Comparison of ENCODE assay signal across 18 mouse cellular contexts in genomic region chr4:137643459-137643858, GRCm38 (mm10). TPM values are rescaled to one million over a fixed set of nuclear protein-coding genes. Genes with fewer than 3 reads are reported as not detected.
A peak's percentile ranks its signal among the peaks of the same experiment; 100 is the strongest.
DNase-seq lines count a peak whose midpoint lies in the region; ATAC-seq and TF ChIP-seq lines count a peak whose summit lies in the region.
"Had no signal": no experiment of that assay in that cellular context is flagged by ENCODE, and none has a peak within 500 bp of the region (broad histone marks: within the 10 kb centered on the region; RNA-seq: fewer than 3 reads in every experiment).

No protein-coding gene starts in this region.

- no peak for ATAC-seq in kidney, postnatal 0 days (replicated peaks; ENCODE audit: low FRiP score, low read depth)
- peak; percentile 63 for ATAC-seq in G1E (ENCODE audit: extremely low read depth, insufficient number of reproducible peaks, low FRiP score, poor library complexity, severe bottlenecking)
- peak; percentile 79 for ATAC-seq in stomach, postnatal 0 days (ENCODE audit: low FRiP score, low TSS enrichment)
- ATAC-seq: CD4-positive, CD25-positive, alpha-beta regulatory T cell, adult 4 months; forebrain, embryonic 16.5 days; lung, postnatal 0 days; midbrain, embryonic 15.5 days had no signal

- peaks cover 60% of the 10 kb centered on the region for H3K36me3 ChIP-seq in kidney, postnatal 0 days (ENCODE audit: insufficient read depth, low read length)
- peaks cover 96% of the 10 kb centered on the region for H3K36me3 ChIP-seq in G1E (replicated peaks)
- H3K36me3 ChIP-seq in stomach, postnatal 0 days (ENCODE audit: control insufficient read depth, insufficient read depth, low read length), result peaks cover 31% of the 10 kb centered on the region

- WGBS in kidney, postnatal 0 days, result 78% methylated on average over 2 of the region's 2 CpGs
- 72% methylated on average over 2 of the region's 2 CpGs for WGBS in stomach, postnatal 0 days

- H3K27ac ChIP-seq in kidney, postnatal 0 days, result peak overlapping the region; percentile 54
- peak overlapping the region; percentile 75 for H3K27ac ChIP-seq in stomach, postnatal 0 days (replicated peaks)
- H3K27ac ChIP-seq: hindbrain, embryonic 10.5 days; limb, embryonic 12.5 days; liver, embryonic 14.5 days; midbrain, embryonic 15.5 days had no signal

- no peak overlapping the region for H3K4me2 ChIP-seq in kidney, postnatal 0 days (ENCODE audit: low read length)
- H3K4me2 ChIP-seq in stomach, postnatal 0 days (replicated peaks; ENCODE audit: low read depth), result no peak overlapping the region
- H3K4me2 ChIP-seq: kidney, embryonic 15.5 days; limb, embryonic 12.5 days; midbrain, embryonic 15.5 days had no signal

- no peaks in the 10 kb centered on the region for H3K9me3 ChIP-seq in kidney, postnatal 0 days (replicated peaks; ENCODE audit: low read length)
- no peaks in the 10 kb centered on the region for H3K9me3 ChIP-seq in G1E (replicated peaks)
- H3K9me3 ChIP-seq in stomach, postnatal 0 days (ENCODE audit: control insufficient read depth, low read length), result no peaks in the 10 kb centered on the region
- H3K9me3 ChIP-seq: hindbrain, embryonic 10.5 days; kidney, embryonic 15.5 days; limb, embryonic 12.5 days; megakaryocyte, embryonic 14.5 days; midbrain, embryonic 15.5 days had no signal

- no peak overlapping the region for H3K4me3 ChIP-seq in kidney, postnatal 0 days (replicated peaks; ENCODE audit: low read depth, low read length)
- H3K4me3 ChIP-seq in G1E (ENCODE audit: low read depth, low read length), result no peak overlapping the region
- no peak overlapping the region for H3K4me3 ChIP-seq in stomach, postnatal 0 days (ENCODE audit: low read depth, low read length)
- H3K4me3 ChIP-seq: hindbrain, embryonic 10.5 days; kidney, embryonic 15.5 days; limb, embryonic 12.5 days; megakaryocyte, embryonic 14.5 days; midbrain, embryonic 15.5 days had no signal

- H3K4me1 ChIP-seq in kidney, postnatal 0 days (replicated peaks; ENCODE audit: insufficient read depth, low read length), result no peaks in the 10 kb centered on the region
- peaks cover 19% of the 10 kb centered on the region for H3K4me1 ChIP-seq in G1E (ENCODE audit: insufficient read depth, low read depth, low read length)
- no peaks in the 10 kb centered on the region for H3K4me1 ChIP-seq in stomach, postnatal 0 days (replicated peaks; ENCODE audit: control insufficient read depth, insufficient read depth)
- H3K4me1 ChIP-seq: hindbrain, embryonic 10.5 days; limb, embryonic 12.5 days; midbrain, embryonic 15.5 days had no signal

- no peak for TF ChIP-seq EP300 in stomach, postnatal 0 days (optimal IDR thresholded peaks at IDR 0.05)

- no peak for DNase-seq in kidney, postnatal 0 days (ENCODE audit: low spot score)
- no peak for DNase-seq in kidney, adult 8-10 months
- no peak for DNase-seq in G1E (ENCODE audit: low spot score)
- peak; percentile 16 for DNase-seq in c-Kit-positive CD71-positive TER-119-positive erythroid progenitor cells, embryonic 14.5 days (ENCODE audit: low spot score)
- peak; percentile 60 for DNase-seq in stomach, postnatal 0 days (ENCODE audit: low spot score)
- no peak for DNase-seq in spleen, postnatal 10 days (ENCODE audit: low spot score in 2 of 2)
- DNase-seq in heart, postnatal 4 days, result no peak
- DNase-seq: cerebellum, adult 9-10 months; thymus, adult 2 months had no signal

- no peaks in the 10 kb centered on the region for H3K27me3 ChIP-seq in kidney, postnatal 0 days (ENCODE audit: insufficient read depth, low read length)
- no peaks in the 10 kb centered on the region for H3K27me3 ChIP-seq in G1E (ENCODE audit: insufficient read depth, low read length)
- H3K27me3 ChIP-seq in stomach, postnatal 0 days (ENCODE audit: control insufficient read depth, insufficient read depth, low read length), result no peaks in the 10 kb centered on the region
- H3K27me3 ChIP-seq: kidney, embryonic 15.5 days; limb, embryonic 12.5 days; megakaryocyte, embryonic 14.5 days; midbrain, embryonic 15.5 days had no signal

- TF ChIP-seq CTCF in kidney, postnatal 0 days (IDR thresholded peaks at IDR 0.05; ENCODE audit: low read depth), result no peak
- TF ChIP-seq CTCF in G1E (IDR thresholded peaks at IDR 0.05; ENCODE audit: low read depth, low read length), result no peak
- TF ChIP-seq CTCF in stomach, postnatal 0 days (IDR thresholded peaks at IDR 0.05; ENCODE audit: low read depth), result no peak

- H3K9ac ChIP-seq in kidney, postnatal 0 days (ENCODE audit: low read depth, low read length), result no peak overlapping the region
- H3K9ac ChIP-seq in stomach, postnatal 0 days (ENCODE audit: low read length), result no peak overlapping the region
- H3K9ac ChIP-seq: kidney, embryonic 15.5 days; limb, embryonic 12.5 days; liver, embryonic 14.5 days; midbrain, embryonic 15.5 days had no signal

RNA-seq across cellular contexts. Expression of gene Rap1gap, which starts 21.1 kb away (rescaled TPM):
- 28.5 and 30.6 TPM in 2 replicates for polyA plus RNA-seq in kidney, postnatal 0 days (2015; fragmentation: Nextera tagmentation; extraction: Ambion mirVana)
- total RNA-seq in G1E (2014; fragmentation: Nextera tagmentation) (not detected in 2 replicates), G1E (2017) (not detected in 2 replicates)
- polyA plus RNA-seq in G1E (2012), result not detected in 2 replicates
- polyA plus RNA-seq in stomach, postnatal 0 days (2015; fragmentation: Nextera tagmentation; extraction: Ambion mirVana), result 70.1 and 73.0 TPM in 2 replicates
- total RNA-seq in heart, postnatal 4 days (2021), result 10 to 100 TPM in 1 of 2 experiments, 1 to 10 TPM in 1; 6.9 to 14.3 TPM

RNA-seq across cellular contexts. Expression of gene Usp48, which starts 49.9 kb away (rescaled TPM):
- polyA plus RNA-seq in kidney, postnatal 0 days (2015; fragmentation: Nextera tagmentation; extraction: Ambion mirVana), result 40.4 and 49.2 TPM in 2 replicates
- total RNA-seq in G1E (2014; fragmentation: Nextera tagmentation) (152 and 206 TPM in 2 replicates), G1E (2017) (126 and 137 TPM in 2 replicates)
- polyA plus RNA-seq in G1E (2012), result 30.1 and 71.2 TPM in 2 replicates
- polyA plus RNA-seq in stomach, postnatal 0 days (2015; fragmentation: Nextera tagmentation; extraction: Ambion mirVana), result 30.0 and 35.4 TPM in 2 replicates
- total RNA-seq in heart, postnatal 4 days (2021), result 10 to 100 TPM; 42.1 to 51.7 TPM

Comparison
In these comparisons a context has a peak if more than half of its experiments do, and no peak if none do; other contexts are left out.
1. DNase-seq: peak in c-Kit-positive CD71-positive TER-119-positive erythroid progenitor cells, embryonic 14.5 days (single experiment) and stomach, postnatal 0 days (single experiment); none in kidney, postnatal 0 days (single experiment), kidney, adult 8-10 months (0 of 2), G1E (single experiment), spleen, postnatal 10 days (0 of 2) and heart, postnatal 4 days (single experiment).
2. RNA of gene Rap1gap, which starts 21.1 kb away (polyA plus RNA-seq): 70.1 to 73.0 TPM in stomach, postnatal 0 days and 28.5 to 30.6 TPM in kidney, postnatal 0 days; not detected in G1E; every median in the first group is over 10 times any median in the second.